Mouse (Mus musculus) midbrain, embryonic 11.5 days (tissue): ENCODE measurements around the gene Dnah8. TPM values are rescaled to one million over a fixed set of nuclear protein-coding genes. Genes with fewer than 3 reads are reported as not detected.

Experiments used
- ATAC-seq: fragments of 200-750 bp; cut with Nextera tagmentation; 2 replicates; pipeline ENCODE4 v1.8.0; 2017; ENCODE audit warnings: moderate TSS enrichment, moderate library complexity; ENCODE audit not compliant: low FRiP score
- DNase-seq: peaks from one replicate; pipeline ENCODE4 v3.0.0; 2015; ENCODE audit warnings: low spot score; ENCODE audit errors: missing footprints
- H3K27ac ChIP-seq: fragments of 300-500 bp; sonication (generic); 2 replicates; pipeline ENCODE4 v1.5.1; 2014; ENCODE audit warnings: low read depth, low read length
- H3K27me3 ChIP-seq: fragments of 300-500 bp; sonication (generic); 2 replicates; pipeline ENCODE4 v1.6.1; 2014; ENCODE audit warnings: mild to moderate bottlenecking, low read length, moderate library complexity, mixed read lengths; ENCODE audit not compliant: control insufficient read depth, insufficient read depth
- H3K36me3 ChIP-seq: fragments of 300-500 bp; sonication (generic); 2 replicates; pipeline ENCODE4 v1.6.1; 2014; ENCODE audit warnings: mild to moderate bottlenecking, low read length, moderate library complexity, mixed read lengths; ENCODE audit not compliant: control insufficient read depth, insufficient read depth
- H3K4me1 ChIP-seq: fragments of 300-500 bp; sonication (generic); 2 replicates; pipeline ENCODE4 v1.6.1; 2014; ENCODE audit warnings: low read length; ENCODE audit not compliant: control insufficient read depth, insufficient read depth
- H3K4me2 ChIP-seq: fragments of 300-500 bp; sonication (generic); 2 replicates; pipeline ENCODE4 v1.6.1; 2014; ENCODE audit warnings: mild to moderate bottlenecking, moderate library complexity
- H3K4me3 ChIP-seq: fragments of 300-500 bp; sonication (generic); 2 replicates; pipeline ENCODE4 v1.5.1; 2014; ENCODE audit warnings: low read depth, low read length
- H3K9ac ChIP-seq: fragments of 300-500 bp; sonication (generic); 2 replicates; pipeline ENCODE4 v1.6.1; 2014; ENCODE audit warnings: low read length
- H3K9me3 ChIP-seq: fragments of 300-500 bp; sonication (generic); 2 replicates; pipeline ENCODE4 v1.6.1; 2016; ENCODE audit warnings: low read length; ENCODE audit not compliant: control insufficient read depth
- WGBS: fragments of 180-500 bp; shearing (Covaris S2); extraction: QIAGEN DNeasy Blood & Tissue Kit; methylation state at CpG from one replicate; pipeline ENCODE4 v1.1.7; 2014; 5-methylcytosine and 5-hydroxymethylcytosine counted together
- polyA plus RNA-seq: library from polyadenylated mRNA; unstranded; fragments of >200 nt; fragmentation: Nextera tagmentation; extraction: Ambion mirVana; gene quantifications from 2 replicates; pipeline ENCODE4 v1.2.1, GENCODE M21; 2014

Dnah8 gene
- polyA plus RNA-seq, 1 experiment from 2014 or later = 1.1 TPM

DNA sequence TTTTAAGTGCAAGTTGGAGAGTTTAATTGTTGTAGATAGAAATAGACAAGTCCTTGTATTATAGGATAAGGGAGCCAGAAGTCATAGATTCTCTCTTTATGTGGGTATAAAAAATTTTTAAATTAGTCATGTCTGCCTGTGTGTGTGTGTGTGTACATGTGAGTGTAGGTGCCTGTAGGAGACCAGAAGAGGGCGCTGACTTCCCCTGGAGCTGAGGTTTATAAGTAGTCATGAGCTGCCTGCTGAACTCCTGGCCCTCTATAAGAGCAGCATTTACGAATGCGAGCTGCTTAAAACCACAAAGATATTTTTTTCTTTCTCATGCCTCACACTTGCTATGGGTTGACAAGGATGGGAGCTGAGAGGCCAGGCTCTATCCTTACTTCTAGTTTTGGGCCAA is 115.6 kb downstream of the Dnah8 start:
- Histone ChIP-seq H3K4me1 (no peaks in the 10 kb centered on the region), H3K36me3 (no peaks in the 10 kb centered on the region), H3K9ac (no peak overlapping the region), H3K4me3 (no peak overlapping the region), H3K9me3 (no peaks in the 10 kb centered on the region), H3K27me3 (no peaks in the 10 kb centered on the region), H3K27ac (no peak overlapping the region), H3K4me2 (no peak overlapping the region)
- DNase-seq (no peak), ATAC-seq (no peak)
- 94% methylated on average over 3 of the region's 3 CpGs for WGBS

DNA sequence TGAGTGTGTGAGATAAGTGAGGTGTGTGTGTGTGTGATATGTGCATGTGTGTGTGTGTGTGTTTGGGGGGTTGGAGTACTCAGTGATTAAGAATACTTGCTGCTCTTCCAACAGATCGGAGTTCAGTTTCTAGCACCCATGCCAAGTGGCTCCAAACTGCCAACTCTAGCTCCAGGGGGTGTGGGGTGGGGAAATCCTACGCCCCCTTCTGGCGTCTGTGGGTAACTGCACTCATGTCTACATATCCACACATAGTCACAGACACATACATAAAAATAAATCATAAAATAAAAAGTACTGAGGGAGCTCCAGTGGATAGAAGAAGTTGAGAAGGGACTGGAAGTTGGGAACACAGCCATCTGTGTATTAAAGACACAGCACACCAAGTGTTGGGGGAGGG is 119.8 kb downstream of the Dnah8 start:
- Histone ChIP-seq H3K4me3 (no peak overlapping the region), H3K27ac (no peak overlapping the region), H3K27me3 (no peaks in the 10 kb centered on the region), H3K9me3 (no peaks in the 10 kb centered on the region), H3K36me3 (no peaks in the 10 kb centered on the region), H3K4me1 (no peaks in the 10 kb centered on the region), H3K4me2 (no peak overlapping the region), H3K9ac (no peak overlapping the region)
- ATAC-seq (no peak), DNase-seq (no peak)
- 84% methylated on average over 3 of the region's 3 CpGs for WGBS

DNA sequence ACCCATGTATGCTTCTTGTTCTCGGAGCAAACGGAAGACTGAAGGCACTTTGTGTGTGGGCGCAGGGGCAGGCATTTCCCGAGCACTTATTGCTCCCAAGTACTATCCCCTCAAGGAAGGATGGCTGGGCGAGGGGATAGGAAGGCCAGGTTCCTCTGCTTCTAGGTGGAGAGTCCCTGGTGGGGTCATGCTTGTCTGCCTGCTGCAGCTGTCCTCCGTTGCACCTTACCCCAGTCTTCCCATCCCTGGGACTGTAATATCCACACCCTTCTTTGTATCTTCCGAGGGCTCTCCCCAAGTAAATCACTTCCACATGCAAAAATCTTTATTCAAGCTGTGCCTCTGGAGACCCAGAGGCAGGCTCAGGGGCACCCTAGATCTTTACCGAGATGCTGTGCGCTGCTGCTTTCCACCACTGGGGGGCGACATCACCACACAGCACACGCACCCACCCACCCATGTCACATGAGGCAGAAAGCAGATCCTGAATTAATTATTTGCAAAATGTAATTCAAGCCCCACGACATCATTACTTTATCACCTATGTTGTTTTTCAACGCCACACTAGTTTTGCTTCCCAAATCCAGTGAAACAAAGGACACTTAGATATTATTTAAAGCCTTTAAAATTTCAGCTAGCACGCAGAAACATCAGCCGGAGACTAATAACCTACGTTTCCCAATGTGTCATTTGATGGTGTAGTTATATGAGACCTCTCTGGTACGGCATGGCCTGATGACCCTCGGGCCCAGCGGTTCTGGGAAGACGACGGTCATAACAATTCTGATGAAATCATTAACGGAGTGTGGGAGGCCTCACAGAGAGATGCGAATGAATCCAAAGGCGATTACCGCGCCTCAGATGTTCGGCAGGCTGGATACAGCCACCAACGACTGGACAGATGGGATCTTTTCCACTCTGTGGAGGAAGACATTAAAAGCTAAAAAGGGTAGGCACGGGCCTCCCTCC is 122.2 kb downstream of the Dnah8 start:
- ATAC-seq = no peak
- 62% methylated on average over 29 of the region's 29 CpGs for WGBS
- Histone ChIP-seq H3K9ac (no peak overlapping the region), H3K27ac (no peak overlapping the region), H3K4me2 (no peak overlapping the region), H3K36me3 (no peaks in the 10 kb centered on the region), H3K9me3 (no peaks in the 10 kb centered on the region), H3K27me3 (no peaks in the 10 kb centered on the region), H3K4me1 (no peaks in the 10 kb centered on the region), H3K4me3 (no peak overlapping the region)
- DNase-seq = peak; percentile 97

DNA sequence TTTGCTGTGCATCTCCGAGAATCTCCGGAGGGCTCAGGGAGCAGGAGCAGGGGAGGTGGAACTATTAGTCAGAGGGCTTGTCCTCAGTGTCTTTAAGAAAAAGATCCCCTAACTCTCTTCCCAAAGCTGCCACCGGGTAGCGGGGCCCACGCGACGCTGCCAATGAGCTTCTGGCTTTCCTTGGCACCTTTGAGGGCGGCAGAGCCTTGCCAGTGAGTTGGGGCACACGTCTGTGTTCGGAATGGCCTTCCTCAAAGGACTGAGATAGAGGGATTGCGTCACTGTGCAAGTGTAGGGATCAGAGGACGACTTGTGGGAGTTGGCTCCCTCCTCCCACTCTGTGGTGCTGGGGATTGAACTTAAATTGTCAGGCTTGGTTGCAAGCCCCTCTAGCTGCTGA is 125.2 kb downstream of the Dnah8 start:
- H3K4me3 ChIP-seq = no peak overlapping the region
- H3K9me3 ChIP-seq = no peaks in the 10 kb centered on the region
- DNase-seq = no peak
- no peak overlapping the region for H3K27ac ChIP-seq
- no peak overlapping the region for H3K9ac ChIP-seq
- H3K4me2 ChIP-seq = no peak overlapping the region
- no peak for ATAC-seq
- H3K27me3 ChIP-seq = no peaks in the 10 kb centered on the region
- WGBS = 90% methylated on average over 12 of the region's 12 CpGs
- H3K36me3 ChIP-seq = no peaks in the 10 kb centered on the region
- H3K4me1 ChIP-seq = no peaks in the 10 kb centered on the region

DNA sequence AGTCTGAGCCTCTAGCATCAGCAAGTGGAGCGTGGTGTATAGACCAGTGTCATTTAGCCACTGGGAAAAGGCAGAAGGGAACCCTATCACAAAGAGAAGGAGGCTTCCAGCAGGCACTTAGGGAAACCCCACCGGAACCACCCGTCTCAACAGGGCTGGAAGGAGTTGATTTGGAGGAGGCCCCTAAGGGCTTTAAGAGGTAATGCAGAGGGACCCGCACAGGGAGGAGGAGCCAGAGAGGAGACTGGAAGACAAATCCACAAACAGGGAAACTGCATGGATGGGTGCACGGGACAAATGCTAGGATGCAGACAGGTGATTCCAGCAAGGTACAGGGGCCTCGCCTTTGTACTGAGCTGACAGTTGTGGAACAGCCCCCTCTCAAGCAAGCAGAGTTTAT is 126.1 kb downstream of the Dnah8 start:
- no peaks in the 10 kb centered on the region for H3K27me3 ChIP-seq
- H3K9me3 ChIP-seq = no peaks in the 10 kb centered on the region
- 45% methylated on average over 6 of the region's 6 CpGs for WGBS
- no peak overlapping the region for H3K27ac ChIP-seq
- no peak for ATAC-seq
- no peak overlapping the region for H3K4me2 ChIP-seq
- peak; percentile 86 for DNase-seq
- H3K4me1 ChIP-seq = no peaks in the 10 kb centered on the region
- no peak overlapping the region for H3K4me3 ChIP-seq
- H3K9ac ChIP-seq = no peak overlapping the region
- no peaks in the 10 kb centered on the region for H3K36me3 ChIP-seq

DNA sequence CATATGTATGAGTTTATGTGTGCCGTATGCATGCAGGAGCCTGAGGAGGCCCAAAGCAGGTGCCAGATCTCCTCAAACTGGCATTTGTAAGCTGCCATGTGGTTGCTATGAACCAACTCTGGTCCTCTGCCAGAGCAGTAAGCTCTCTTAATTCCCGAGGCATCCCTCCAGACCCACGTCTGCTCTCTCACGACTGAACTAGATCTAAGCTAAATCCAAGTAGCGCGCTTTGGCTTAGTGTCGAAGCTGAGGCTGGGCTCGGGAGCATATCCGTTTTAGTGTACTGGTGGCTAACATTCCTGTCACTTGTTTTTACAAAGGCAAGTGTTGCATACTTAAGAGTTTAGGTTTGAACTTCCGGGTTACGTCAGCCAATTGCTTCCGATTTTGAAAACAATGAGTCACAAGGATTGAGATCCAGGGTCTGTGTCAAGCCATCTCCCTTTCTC is 128.2 kb downstream of the Dnah8 start:
- WGBS = 87% methylated on average over 12 of the region's 12 CpGs
- H3K4me2 ChIP-seq = no peak overlapping the region
- DNase-seq = no peak

DNA sequence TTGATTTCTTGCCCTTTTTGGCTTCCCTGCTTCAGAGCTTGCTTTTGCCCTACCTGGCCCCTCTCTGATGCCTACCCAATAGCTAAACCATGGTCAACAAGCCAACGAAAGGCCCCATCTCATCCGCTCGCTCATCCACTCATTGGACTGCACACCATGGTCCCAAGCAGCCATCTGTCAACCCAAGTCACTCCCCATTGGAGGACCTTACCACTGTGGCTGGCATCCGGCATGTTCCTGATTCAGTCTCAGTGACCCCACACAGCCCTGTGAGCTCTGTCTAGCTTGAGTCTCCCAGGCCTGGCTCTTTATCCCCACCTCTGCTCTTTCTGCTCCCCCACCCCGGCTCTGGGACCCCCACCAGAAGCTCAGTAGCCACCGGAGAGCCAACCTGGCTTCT is 129.0 kb downstream of the Dnah8 start:
- H3K9me3 ChIP-seq = no peaks in the 10 kb centered on the region; the same call in 1 of the 2 replicates
- H3K36me3 ChIP-seq = no peaks in the 10 kb centered on the region
- no peak overlapping the region for H3K4me3 ChIP-seq
- H3K4me2 ChIP-seq = no peak overlapping the region
- no peak overlapping the region for H3K9ac ChIP-seq
- no peak overlapping the region for H3K27ac ChIP-seq
- H3K4me1 ChIP-seq = no peaks in the 10 kb centered on the region
- 87% methylated on average over 6 of the region's 6 CpGs for WGBS
- no peak for DNase-seq
- no peaks in the 10 kb centered on the region for H3K27me3 ChIP-seq
- ATAC-seq = no peak

More for the DNA sequence above, 128.2 kb downstream of the Dnah8 start:
- H3K9me3 ChIP-seq = no peaks in the 10 kb centered on the region; the same call in 1 of the 2 replicates
- no peaks in the 10 kb centered on the region for H3K36me3 ChIP-seq
- H3K9ac ChIP-seq = no peak overlapping the region
- ATAC-seq = no peak
- H3K4me1 ChIP-seq = no peaks in the 10 kb centered on the region
- no peak overlapping the region for H3K4me3 ChIP-seq
- no peaks in the 10 kb centered on the region for H3K27me3 ChIP-seq
- no peak overlapping the region for H3K27ac ChIP-seq

DNA sequence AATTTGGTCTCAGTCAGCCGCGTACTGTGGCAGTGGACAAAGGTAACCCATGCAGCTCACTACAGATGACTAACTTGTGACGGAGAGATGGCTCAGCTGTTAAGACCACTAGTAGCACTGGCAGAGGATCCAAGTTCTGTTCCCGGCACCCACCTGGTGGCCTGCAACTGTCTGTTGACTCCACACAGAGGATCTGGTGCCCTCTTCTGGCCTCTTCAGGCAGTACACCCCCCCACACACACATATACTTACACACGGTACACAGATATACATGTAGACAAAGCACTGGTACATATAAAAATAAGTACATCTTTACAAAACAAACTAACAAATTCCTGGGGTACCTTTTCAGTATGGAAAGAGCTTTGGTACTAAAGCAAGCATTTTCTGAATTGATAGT is 132.6 kb downstream of the Dnah8 start:
- ATAC-seq = no peak
- 96% methylated on average over 5 of the region's 5 CpGs for WGBS
- Histone ChIP-seq H3K9me3 (no peaks in the 10 kb centered on the region; the same call in 1 of the 2 replicates), H3K27ac (no peak overlapping the region), H3K9ac (no peak overlapping the region), H3K4me1 (no peaks in the 10 kb centered on the region), H3K4me2 (no peak overlapping the region), H3K4me3 (no peak overlapping the region), H3K36me3 (no peaks in the 10 kb centered on the region), H3K27me3 (no peaks in the 10 kb centered on the region)
- no peak for DNase-seq

DNA sequence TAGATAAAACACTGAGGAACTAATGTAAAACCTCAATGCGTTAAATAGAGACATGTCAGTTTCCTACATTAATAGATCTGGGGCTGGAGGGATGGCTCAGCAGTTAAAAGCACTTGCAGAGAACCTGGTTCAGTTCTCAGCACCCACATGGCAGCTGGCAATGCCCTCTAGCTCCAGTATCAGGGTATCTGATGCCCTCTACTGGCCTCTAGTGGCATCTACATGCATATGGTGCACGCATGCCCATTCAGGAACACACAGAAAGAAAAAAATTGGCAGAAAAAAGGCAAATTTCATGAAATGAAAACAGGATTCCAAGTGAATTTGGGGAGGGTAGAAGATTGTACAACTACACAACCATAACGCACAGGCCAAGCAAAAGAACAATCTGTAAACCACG is 136.2 kb downstream of the Dnah8 start:
- WGBS = 91% methylated on average over 4 of the region's 4 CpGs
- no peak overlapping the region for H3K4me2 ChIP-seq
- no peaks in the 10 kb centered on the region for H3K36me3 ChIP-seq
- DNase-seq (no peak), ATAC-seq (no peak)
- no peaks in the 10 kb centered on the region for H3K27me3 ChIP-seq
- no peak overlapping the region for H3K27ac ChIP-seq
- H3K4me3 ChIP-seq = no peak overlapping the region
- H3K4me1 ChIP-seq = no peaks in the 10 kb centered on the region
- no peak overlapping the region for H3K9ac ChIP-seq
- H3K9me3 ChIP-seq = no peaks in the 10 kb centered on the region; the same call in 1 of the 2 replicates
